Mouse (Mus musculus): ENCODE results near the gene Rnf38.

GRCm38 (mm10) chr4:44251966-44252916, 18.7 kb upstream of the Rnf38 start:
- TF ChIP-seq POLR2A (IDR thresholded peaks at IDR 0.05; ENCODE audit: insufficient read depth, low read length) (no peak), EP300 (IDR thresholded peaks at IDR 0.05; ENCODE audit: insufficient read depth, low read depth, low read length) (0 out of 2 replicates have a peak, but pooled peaks have one; percentile 23), CTCF (IDR thresholded peaks at IDR 0.05; ENCODE audit: low read depth, low read length) (no peak)
